Mouse (Mus musculus): ENCODE results near the gene Kctd19. TPM values are rescaled to one million over a fixed set of nuclear protein-coding genes. Genes with fewer than 3 reads are reported as not detected.

The Kctd19 gene
- total RNA-seq, 2 experiments from 2014 or later: not detected

DNA sequence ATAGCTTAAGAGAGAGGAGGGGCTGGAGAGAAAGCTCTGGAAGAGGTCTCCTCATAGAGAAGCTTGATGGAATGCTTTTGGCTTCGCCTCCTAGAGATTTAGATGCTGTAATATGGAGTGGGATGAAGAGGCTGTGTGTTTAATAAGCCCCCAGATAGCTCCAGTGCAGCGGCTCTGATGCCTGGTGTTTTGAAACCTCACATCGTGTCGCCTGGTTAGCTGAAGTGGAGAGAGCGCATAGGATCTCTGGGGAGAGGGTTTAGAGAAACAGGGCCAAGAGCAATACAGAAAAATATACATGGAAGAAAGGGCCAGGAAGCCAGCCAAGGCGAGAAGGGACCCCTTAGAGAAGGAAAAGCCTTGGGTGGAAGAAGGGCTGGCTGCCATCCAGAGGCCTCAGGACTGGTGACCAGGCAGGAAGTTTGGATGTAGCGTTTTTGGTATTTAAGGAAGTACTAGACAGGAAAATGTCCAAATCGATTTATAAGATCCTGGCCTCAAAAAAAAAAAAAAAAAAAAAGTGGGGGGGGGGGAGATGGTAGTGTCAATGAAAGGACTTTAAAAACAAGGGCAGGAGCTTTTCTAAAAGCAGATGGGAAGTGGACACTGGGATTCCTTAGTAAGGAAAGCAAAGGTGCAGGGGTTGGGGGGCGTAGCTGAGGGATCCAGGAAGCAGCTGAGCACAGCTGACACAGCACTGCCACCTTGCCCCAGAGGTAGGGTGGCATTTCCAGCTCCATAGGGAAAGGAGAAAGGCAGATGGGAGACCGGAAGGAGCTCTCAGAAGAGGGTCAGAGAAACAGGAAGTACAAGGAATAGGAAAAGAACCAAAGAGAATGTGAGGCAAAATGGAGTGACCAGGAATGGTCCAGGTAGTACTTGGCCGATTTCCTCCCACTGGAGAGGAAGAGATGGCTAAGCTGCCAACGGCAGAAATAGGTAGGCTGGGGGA is 51.3 kb downstream of the Kctd19 start:
- peak; percentile 45 to 60 for DNase-seq
- intact Hi-C loops (cut with DNase I): loop anchor here (5.0 kb wide), 1 partner anchor 115 kb away; no protein-coding TSS in a partner anchor

DNA sequence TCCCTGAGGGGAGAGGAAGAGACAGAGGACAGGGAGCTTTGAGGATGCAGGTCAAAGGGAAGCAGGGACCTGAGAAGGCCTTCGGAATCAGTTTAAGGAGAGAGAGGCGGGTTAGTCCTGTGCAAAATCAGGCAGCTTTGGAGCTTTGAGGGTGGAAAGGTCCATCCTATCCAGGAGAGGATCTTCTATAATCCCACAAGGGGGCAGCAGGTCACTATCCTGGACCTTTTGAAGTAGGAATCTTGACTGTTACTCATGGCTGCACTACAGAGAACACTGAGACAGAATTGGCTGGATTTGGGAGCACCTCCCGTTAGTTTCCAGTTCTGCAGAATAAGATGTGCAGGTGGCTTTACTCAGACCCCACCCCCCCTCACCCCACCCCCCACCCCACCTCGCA is 53.7 kb downstream of the Kctd19 start:
- intact Hi-C loops (cut with DNase I): loop anchor here (2.0 to 5.0 kb wide), 2 partner anchors 37 to 118 kb away; no protein-coding TSS in a partner anchor
- no peak for DNase-seq

DNA sequence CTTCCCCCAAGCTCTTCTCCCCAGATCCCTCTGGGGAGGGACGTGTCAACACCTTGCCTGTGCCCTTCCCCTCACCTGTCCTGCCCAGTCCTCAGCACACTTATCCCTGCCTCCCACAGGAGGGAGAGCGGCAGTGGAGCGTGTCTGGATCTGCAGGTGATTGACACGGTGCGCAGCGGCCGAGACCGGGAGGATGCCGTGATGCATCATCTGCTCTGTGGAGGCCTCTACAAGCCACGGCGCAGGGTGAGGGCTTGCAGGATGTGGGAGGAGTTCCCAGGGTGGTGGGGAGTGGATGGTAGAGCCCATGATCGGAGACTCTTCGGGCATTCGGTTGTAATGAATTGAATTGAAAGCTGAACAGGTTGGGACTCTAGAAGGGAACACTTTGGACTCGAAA is 54.1 kb downstream of the Kctd19 start:
- intact Hi-C loops (cut with DNase I): loop anchor here (2.0 kb wide), 1 partner anchor 38 kb away; no protein-coding TSS in a partner anchor
- DNase-seq: no peak

DNA sequence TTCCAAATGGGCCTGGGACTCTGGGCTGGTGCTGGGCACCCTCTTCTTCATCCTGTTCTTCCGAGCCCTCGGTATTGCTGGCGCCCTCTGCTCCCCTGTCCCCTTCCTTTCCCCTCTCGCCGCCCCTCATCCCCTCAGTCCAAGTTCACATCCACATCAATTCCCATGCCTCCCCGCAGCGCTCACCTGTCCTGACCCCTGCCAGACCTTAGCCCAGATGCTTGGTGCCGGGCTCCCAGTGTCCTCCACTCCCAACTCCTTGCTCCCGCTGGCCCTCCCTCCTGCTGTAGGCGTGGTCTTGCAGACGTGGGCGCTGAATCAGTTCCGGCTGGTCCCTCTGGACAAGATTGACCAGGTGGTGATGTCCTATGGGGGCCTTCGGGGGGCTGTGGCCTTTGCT is 56.6 kb downstream of the Kctd19 start:
- intact Hi-C loops (cut with DNase I): no loop called here
- DNase-seq: no peak

DNA sequence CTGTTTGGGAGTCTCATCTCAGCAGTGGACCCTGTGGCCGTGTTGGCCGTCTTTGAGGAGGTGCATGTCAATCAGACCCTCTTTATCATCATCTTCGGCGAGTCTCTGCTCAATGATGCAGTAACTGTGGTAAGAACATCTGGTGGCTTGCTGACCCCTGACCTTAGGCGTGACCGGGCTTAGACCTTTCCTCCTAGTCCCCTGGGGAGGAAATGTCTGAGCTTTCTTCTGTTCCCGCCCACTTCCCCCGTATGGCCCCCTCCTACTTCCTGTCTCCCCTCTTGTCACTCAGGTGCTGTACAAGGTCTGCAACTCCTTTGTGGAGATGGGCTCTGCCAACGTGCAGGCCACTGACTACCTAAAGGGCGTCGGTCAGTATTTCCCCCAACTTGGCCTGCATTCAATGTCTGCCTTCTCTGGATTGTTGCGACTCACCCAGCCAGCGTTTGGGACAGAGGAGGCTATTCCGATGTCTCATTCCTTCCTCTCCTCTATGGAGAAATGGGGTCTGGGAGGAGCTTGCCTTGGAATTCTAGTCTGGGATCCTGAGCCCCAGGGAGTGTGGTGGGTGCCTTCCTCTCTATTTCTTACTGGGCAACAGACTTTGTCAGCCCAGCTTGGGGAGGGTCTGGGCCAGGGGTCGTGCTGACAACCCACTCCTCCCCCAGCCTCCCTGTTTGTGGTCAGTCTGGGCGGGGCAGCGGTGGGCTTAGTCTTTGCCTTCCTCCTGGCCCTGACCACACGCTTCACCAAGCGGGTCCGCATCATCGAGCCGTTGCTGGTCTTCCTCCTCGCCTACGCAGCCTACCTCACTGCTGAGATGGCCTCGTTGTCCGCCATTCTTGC is 57.9 kb downstream of the Kctd19 start:
- DNase-seq: peak; percentile 39 to 53
- intact Hi-C loops (cut with DNase I): no loop called here

DNA sequence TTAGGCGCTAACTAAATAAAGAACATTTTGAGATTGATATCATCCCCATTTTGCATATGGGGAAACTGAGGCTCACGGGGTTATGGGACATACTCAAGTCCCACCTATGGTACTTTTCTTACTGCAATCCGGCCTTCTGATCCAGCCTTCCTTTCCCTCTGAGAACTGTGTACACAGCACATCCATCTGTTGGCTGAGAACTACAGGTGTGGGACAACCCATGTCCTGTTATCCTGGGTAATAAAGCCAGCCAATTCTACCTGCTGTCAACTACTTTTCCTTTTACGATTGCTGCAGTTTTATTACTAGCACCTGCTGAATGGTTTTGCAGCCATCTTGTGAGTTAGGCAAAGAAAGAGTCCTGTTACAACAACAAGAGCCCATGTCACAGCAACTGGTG is 58.8 kb downstream of the Kctd19 start:
- DNase-seq: no peak
- intact Hi-C loops (cut with DNase I): no loop called here

DNA sequence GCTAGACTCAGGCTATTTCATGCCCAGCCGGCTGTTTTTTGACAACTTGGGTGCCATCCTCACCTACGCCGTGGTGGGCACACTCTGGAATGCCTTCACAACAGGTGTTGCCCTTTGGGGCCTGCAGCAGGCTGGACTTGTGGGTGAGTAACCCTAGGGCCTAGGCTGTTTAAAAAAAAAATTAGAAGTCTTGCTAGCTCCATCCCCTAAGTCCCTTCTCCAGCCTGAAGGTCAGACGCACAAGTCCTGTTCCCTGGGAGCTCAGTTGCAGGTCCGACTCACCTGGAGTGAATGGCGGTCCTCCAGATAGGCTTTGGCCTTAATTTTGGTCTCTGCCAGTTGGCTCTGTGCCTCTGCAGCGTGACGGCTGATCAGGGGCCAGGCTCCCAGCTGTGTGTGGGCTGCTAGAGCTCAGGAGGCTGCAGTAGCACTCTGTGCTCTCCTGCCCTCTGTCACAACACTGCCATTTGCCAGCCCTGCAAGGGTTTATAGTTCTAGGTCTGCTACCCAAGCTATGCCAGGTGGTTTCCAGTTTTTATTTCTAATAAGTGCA is 59.6 kb downstream of the Kctd19 start:
- intact Hi-C loops (cut with DNase I): no loop called here
- DNase-seq: no peak

DNA sequence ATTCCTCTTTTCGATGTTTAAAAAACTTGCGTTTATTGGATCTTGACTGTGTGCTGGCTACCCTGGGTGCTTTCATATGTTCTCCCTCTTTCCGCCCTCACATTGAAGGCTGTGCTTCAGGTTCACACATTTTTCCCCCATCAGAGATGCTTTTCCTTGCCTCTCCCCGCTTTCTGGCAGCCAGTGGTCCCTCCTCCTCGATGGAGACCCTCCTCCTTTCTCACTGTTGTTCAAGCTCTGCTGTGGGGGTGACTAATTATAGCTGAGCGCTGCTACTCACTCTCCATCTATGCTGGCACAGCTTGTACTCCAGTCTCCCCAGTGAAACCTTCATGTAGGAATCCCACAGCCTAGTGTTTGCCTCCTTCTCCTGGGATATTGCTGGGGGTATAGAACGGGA is 63.1 kb downstream of the Kctd19 start:
- intact Hi-C loops (cut with DNase I): no loop called here

DNA sequence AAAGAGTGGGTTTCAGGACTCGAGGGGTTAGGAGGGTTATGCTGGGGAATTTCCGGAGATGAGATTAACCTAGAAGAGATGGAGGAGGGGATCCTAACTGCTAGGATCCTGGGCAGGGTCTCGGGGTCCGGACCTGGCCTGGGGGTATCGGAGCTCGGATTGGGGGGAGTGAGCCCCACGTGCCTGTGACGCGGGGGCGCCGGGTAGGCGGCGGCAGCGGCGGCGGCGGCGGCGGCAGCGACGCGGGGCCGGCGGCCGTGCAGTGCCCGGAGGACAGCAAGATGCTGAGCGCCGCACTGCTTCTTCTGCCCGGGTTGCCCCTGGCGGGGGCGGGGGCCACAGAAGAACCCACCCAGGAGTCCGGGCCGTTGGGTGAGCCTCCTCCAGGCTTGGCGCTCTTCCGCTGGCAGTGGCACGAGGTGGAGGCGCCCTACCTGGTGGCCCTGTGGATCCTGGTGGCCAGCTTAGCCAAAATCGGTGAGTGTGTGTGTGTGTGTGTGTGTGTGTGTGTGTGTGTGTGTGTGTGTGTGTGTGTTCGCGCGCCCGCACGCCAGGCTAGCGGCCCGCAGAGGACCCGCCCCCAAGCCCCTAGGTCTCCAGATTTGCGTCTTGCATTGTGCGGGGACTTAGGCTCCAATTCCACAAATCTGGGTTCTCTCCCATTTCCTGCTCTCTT is 64.1 kb downstream of the Kctd19 start:
- DNase-seq: peak; percentile 31 to 32
- intact Hi-C loops (cut with DNase I): no loop called here

More for the DNA sequence above, 63.1 kb downstream of the Kctd19 start:
- no peak for DNase-seq

DNA sequence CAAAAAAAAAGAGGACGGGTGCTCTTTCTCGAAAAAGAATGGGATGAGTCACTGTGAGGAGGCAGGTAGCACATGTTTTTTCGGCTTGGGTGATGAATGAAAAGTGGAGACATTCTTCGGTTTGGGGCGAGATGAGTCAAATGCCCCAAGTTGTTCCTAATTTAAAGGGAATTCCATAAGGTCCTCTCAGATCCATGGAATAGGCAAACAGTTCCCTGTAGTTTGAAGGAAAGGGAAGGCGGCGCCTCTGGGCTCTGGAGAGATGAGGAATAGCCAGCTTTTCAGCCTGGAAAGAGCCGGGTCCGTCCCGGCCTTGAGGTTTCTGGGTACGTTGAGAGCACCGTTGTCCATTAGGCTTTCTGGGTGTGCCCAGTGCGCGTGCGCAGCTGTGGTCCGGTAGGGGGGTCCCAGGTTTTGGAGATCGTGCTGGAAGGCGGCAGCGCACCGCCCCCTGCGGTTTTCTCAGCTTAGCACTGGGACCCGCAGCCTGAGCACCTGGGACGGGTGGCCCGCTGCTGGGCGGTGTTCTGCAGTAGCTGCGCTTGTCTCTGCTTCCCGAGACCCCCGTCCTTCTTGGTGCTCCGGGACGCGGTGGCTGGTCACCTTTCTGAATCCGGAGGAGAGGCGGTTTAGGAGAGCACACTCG is 64.7 kb downstream of the Kctd19 start, which contains the start of gene Slc9a5:
TSS of gene Slc9a5 (plus strand) at position 394 of the 646 bp plus-strand sequence.
- intact Hi-C loops (cut with DNase I): no loop called here
- DNase-seq: peak; percentile 44 to 54

DNA sequence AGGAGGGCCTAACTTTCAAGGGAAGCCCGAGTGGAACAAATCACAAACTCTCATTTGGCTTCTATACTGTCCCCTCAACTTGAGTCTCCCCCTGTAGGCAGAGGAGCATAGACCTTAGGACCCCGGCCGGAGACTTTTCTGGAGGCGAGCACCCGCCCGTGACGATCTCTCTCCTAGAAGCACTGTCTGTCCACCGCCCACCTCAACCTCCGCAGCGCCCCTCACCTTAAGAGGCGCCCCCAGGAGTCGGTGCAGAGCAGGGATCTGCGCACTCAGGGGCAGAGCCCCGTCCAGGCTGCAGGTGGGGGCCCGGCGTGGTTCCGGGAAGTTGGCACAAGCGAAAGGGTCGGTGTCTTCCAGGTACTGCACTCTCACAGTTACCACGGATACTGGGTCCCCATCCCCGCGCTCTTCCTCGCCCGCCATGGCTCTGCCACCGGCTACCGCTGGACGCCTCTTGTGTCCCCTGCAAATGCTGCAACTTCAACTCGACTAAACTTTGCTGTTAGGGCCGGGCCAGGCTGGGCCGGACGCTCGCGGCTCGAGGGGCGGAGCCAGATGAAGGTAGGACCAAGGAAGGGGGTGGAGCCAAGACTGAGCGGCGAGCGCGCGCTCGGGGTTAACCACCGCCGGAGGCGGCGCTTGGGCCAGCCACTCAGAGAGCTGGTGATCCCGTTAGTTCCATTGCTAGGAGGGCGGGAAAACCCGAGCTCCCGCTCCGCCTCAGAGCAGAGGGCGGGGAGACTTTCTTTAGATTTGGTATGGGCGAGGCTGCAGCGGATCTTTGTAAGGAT is 65.7 kb downstream of the Kctd19 start, which contains the start of gene Fhod1:
TSS of gene Fhod1 (minus strand) at position 526 of the 794 bp plus-strand sequence.
- peak; percentile 93 to 94 for DNase-seq
- intact Hi-C loops (cut with DNase I): no loop called here

DNA sequence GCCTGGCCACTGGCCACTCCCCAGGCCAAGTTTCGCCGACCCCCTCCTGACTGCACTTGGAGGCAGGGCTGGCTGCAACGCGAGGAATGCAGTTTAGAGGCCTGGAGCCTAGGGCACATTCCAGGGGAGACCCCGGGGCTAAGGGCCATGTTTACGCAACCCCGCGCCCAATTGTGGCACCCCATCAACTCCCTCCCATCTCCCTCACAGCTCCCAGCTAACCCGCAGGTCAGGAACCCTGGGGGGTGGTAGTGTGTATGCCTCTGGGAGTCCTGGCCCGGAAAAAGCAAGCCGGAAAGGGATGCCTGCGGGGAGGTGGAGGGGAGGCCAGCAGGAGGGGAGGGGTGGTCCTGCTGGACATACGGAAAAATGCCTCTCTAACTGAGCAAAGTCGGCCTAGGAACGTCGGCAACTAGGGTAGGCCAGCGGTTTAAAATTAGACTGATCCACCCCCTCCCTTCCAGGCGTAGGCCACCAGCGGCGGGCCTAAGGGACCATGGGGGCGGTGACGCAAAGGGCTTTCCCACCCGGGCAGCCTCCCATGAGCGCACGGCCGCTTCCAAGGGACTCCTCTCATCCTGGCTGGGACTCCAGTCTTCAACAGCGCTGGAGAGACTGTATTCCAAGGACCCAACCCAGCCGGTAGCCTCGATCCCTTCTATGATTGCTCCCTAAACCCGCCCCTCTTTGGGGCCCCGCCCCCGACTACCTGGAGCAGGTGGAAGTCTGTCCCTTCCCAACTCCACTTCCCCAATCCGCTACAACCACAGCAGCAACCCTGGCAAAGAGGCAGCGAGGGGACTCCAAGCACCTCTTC is 66.5 kb downstream of the Kctd19 start:
- DNase-seq: peak; percentile 78 to 85
- intact Hi-C loops (cut with DNase I): no loop called here

DNA sequence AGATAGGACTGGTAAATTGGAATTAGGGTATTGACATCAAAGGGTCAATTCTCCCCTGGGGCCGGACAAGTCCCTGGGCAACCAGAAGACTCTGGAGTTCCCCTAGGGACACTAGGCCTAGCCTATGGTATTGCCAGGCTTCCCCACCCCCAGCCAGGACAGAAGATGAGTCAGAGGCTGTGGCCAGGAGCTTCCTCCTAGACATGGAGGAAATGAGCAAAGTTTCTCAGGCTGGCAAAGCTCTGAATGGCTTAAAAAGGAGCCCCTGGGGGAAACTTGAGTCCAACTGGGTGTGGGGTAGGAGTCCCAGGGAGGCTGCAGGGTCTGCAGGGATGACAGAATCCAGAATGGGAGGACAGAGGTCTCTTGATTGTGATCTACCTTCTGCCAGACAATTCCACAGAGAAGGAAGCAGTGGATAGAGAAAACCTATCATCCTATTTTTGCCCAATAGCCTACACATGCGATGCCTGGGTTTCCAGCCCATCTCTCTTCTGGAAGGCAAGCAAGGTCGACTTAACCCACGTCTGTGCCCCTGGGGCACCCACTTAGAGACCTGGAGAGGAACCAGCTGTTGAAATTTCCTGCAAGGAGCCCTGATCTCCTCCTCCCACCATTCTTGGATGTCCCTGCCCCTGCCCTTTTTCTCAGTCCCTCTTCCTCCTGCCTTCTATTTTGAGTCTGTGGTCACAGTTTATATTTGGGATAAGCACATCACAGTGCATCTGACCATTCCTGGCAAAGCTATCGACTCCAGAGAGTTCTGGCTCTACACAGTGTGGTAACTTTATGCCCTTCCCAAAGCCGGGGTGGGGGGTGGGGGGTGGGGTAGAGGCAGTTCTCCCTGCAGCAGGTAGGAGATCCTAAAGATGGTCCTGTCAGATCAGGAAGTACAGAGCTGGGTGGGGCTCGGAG is 68.0 kb downstream of the Kctd19 start:
- DNase-seq: no peak
- intact Hi-C loops (cut with DNase I): loop anchor here (2.0 kb wide), 1 partner anchor 17 kb away; no protein-coding TSS in a partner anchor

DNA sequence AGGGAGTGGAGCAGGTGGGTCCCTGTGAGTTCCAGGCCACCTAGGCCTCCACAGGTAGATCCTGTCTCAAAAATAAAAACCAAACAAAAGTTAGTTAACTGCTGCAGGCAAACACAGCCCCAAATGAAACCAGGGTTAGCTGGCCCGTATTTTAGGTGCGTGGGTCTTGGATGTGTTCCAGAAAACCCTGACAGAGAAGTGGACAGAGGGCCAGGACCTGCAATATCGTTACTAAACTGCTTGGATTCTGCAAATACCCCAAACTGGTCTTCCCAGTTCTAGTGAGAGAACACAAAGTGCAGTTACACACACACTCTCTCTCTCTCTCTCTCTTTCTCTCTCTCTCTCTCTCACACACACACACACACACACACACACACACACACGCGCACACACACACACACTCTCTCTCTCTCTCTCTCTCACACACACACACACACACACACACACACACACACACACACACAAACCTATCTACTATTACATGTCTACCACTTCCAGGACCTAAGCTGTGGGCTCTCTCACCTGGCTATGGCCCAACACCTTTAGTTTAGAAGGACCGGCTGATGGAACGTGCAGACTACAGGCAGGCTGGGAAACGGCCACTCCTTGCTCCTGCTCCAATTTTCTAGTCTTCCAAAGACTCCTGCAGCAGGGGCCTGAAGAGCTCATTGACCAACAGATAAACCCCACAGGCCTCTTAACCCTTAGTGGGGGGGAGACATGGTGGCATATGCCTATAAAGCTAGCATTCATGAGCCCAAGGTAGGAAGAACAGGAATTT is 69.3 kb downstream of the Kctd19 start:
- DNase-seq: no peak
- intact Hi-C loops (cut with DNase I): loop anchor here (2.0 kb wide), 1 partner anchor 15 kb away; no protein-coding TSS in a partner anchor

DNA sequence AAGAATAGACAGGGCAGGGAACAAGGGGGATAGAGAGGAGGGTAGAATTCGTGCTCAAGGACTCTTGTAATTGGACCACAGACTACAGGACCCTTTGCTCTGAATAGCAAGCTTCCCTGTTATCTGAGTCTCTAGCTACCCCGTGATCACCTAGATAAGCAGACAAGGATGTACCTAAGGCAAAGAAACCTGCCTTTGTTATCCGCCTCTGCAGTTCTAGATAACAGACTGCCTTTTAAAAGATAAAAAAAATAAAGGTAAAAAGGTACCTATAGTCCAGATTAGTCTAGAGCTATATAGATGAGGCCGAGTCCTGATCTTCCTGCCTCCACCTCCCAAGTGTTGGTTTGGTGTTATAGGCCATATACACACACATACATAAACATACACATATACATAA is 70.5 kb downstream of the Kctd19 start:
- intact Hi-C loops (cut with DNase I): no loop called here

DNA sequence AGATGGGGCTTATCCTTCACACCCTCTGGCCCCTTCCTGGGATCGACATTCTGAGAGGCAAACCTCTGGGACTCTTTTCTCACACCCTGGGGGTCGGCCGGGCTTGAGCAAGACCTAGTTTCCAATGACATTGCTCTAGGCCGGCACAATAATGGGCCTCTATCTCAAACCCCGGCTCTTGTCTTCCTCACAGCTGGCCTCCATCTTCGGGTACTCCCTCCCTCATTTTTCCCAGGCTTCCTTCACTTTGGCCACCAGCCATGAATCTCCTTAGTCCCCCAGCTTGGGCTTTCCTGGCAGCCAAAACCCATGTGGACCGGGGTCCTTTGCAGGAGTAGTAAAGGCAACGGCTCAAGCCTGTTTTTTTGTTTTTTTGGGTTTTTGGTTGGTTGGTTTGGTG is 71.9 kb downstream of the Kctd19 start:
- peak in 1 of 2 experiments; percentile 30 for DNase-seq
- intact Hi-C loops (cut with DNase I): no loop called here

More for the DNA sequence above, 70.5 kb downstream of the Kctd19 start:
- DNase-seq: no peak
